Mouse (Mus musculus) 416B (cell line): ENCODE measurements around the gene C2cd6.

ENCODE experiments used
- DNase-seq: peaks from one replicate; pipeline ENCODE4 v3.0.0; 2011; ENCODE audit warnings: low read depth

C2cd6 gene

DNA sequence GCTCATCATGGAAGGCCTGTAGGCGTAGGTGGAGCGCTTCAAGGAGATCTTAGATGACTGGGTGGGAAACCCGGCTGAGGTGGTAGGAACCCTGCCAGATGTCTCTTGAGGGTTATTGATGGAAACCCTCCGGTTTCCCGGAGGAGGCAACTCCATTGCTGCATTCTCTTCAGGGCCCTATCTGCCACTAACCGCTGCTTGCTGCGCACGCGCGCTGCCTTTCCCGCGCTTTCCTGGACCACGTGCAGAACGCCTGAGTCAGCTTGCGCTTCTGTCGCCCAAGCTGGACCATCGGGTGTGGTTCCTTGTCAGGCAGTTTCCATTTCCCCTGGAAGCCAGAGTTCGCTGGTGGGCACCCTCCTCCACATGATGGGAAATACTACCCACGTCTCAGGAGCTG, at the start of gene C2cd6:
TSS of gene C2cd6 (minus strand) at position 196 of the 400 bp plus-strand sequence.
- no peak for DNase-seq

DNA sequence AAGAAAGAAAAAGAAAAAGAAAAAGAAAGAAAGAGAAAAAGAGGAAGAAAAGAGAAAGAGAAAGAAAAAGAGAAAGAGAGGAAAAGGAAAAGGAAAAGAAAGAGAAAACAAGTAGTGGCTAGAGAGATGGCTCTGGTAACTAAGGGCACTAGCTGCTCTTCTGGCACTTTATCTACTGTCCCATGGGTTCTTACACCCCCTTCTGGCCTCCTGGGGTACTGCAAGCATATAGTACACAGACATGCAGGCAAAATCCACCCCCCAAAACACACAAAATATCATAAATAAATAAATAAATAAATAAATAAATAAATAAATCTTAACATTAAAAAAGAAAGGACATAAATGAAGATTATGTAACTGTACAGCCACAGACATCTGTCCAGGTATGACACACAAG, 48.1 kb upstream of the C2cd6 start:
- peak; percentile 81 for DNase-seq

GRCm38 (mm10) chr1:59134419-59134818, 39.7 kb upstream of the C2cd6 start:
- no peak for DNase-seq

DNA sequence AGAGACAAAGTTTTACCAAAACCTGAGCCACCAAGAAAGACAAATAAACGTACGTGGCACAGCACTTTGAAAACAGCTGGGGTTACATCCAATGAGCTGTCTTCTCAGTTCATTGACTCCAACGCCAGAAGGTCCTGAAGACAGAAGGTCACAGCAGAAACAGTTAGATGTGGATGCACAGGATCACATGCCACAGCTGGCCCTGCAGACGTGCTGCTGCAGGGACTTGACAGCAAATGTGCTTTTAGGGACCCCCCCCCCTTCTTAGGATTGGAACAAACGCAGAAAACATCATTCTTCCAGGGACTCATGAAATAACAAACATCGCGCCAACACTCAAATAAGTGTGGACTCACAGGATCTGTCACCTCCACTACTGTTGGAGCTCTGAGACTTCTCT, 34.2 kb upstream of the C2cd6 start:
- no peak for DNase-seq

DNA sequence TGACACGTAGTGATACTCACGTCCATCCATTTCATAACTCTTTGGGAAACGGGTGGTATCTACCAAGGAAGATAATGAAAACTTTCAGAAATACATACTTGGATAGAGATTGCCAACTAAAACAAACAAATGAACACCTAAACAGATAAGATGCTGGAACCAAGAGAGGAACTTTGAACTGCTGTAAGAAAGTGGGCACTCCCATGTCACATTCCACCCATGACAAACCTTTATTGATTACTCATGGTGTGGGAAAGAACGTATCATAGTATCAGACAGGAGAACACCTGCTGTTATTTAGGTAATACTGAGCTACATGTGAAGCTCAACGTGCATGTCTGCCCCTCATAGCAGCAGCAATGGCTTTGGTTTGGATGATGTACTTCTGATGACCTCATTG, 30.9 kb upstream of the C2cd6 start:
- no peak for DNase-seq

GRCm38 (mm10) chr1:59119720-59120457, 25.2 kb upstream of the C2cd6 start, which contains the start of gene Tmem237:
Tmem237 (minus strand) TSS chr1:59120408.
- DNase-seq: peak; percentile 94

DNA sequence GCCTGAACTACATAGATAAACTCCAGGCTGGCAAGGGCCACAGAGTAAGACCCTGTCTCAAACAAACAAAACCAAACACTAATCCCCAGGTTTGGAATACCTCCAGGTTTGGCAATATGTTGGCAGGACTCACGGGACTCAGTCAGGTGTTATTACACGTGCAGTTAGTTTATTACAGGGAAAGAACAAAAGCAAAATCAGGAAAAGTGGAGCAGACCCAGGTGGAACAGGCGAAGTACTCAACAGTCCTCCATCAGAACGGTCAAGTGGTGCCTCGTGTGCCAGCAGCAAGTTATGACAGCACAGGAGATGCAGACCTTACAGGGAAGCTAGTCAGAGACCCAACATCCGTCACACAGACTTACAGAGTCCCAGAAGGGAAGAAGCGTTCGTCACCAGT, 15.8 kb upstream of the C2cd6 start:
- DNase-seq: no peak

GRCm38 (mm10) chr1:59102071-59102470, 7.4 kb upstream of the C2cd6 start:
- no peak for DNase-seq

- DNase-seq: no peak
These were observed 6.3 kb upstream of the C2cd6 start for GRCm38 (mm10) chr1:59101020-59101419.

GRCm38 (mm10) chr1:59070867-59071266, 23.8 kb downstream of the C2cd6 start:
- DNase-seq: peak; percentile 27

DNA sequence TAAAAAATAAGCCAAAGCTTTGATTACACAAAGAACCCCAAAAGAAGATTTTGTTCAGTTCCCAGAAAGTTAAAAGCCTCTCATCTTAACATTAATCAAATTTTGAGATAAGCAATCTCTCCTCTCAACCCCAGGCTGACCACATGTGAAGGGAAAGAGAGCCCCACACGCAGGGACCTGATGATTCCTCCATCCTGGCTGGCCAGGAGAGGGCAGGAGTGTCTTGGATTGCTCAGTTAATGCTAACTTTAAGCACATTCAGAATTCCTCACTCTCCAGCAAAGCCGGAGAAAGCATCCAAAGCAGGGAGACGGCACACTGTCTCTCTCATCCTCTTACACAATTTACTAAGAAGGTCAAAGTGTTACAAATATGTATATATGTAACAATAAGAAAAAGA, 26.7 kb downstream of the C2cd6 start:
- DNase-seq: peak; percentile 46

GRCm38 (mm10) chr1:59063697-59064096, 31.0 kb downstream of the C2cd6 start:
- DNase-seq: peak; percentile 23

DNA sequence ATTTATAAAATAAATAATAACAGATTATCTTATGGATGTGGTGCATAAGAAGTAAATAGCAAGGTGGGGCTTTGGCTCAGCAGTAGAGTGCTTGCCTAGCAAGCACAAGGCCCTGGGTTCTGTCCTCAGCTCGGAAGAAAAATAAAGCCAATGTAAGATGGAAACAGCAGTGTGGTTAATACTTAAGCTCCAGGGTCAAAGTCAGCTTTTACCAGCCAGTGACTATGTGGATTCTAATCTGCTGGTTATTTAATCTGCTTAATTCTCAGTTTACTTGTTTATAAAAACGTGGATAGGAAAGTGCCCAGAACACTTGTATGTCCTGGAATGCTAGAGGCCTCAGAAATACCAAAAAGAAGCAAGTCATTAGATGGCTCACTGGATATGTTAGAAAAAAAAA, 37.7 kb downstream of the C2cd6 start:
- no peak for DNase-seq

DNA sequence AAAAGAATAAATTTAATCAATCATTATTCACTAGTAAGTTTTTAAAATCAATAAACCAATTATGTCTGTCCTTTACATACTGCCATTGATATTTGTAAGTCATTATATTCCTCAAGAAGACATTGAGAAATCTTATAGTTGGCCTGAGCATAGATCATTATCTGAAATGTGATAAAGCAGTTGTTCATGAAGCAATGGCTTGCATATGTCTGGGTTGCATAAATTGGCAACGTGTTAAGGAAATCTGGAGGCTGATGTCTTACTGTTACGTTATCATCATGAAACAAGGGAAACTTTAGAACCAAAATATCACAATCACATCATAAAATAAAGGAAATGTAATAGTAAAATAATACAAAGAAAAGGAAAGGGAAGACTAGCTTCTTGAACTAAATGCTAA, 43.4 kb downstream of the C2cd6 start:
- DNase-seq: peak; percentile 83

DNA sequence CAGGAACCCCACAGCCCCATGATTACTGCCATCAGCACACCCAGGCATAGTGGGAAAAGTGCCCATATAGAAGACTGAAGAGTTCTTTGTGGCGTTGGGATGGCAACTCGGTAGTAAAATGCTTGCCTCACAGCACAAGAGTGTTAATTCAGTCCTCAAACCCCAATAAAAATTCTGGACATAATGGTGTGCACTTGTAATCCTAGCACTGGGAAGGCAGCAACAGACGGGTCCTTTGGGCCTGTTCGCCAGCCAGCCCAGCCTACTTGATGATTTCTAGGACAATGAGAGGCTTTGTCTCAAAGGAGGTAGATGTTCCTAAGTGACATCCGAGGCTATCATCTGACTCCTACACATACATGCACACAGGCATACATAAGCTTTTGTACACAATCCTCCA, 57.0 kb downstream of the C2cd6 start:
- no peak for DNase-seq

GRCm38 (mm10) chr1:59021556-59021955, 73.1 kb downstream of the C2cd6 start:
- DNase-seq: no peak

GRCm38 (mm10) chr1:59009250-59009649, 85.5 kb downstream of the C2cd6 start:
- peak; percentile 75 for DNase-seq
